Mouse (Mus musculus) large intestine, adult 2 months (tissue): ENCODE measurements around the gene Cdh18. TPM values are rescaled to one million over a fixed set of nuclear protein-coding genes. Genes with fewer than 3 reads are reported as not detected.

Experiments used
- DNase-seq: peaks from one replicate; pipeline ENCODE4 v3.0.0-alpha.2; 2012; ENCODE audit warnings: low read depth, low spot score
- WGBS: fragments of 180-500 bp; shearing (Covaris S2); methylation state at CpG from one replicate; pipeline ENCODE4 v1.1.7; 2018; 5-methylcytosine and 5-hydroxymethylcytosine counted together
- polyA plus RNA-seq: library from polyadenylated mRNA; depleted of rRNA; stranded (reverse); fragments of >200 nt; gene quantifications from 2 replicates; pipeline ENCODE4 v1.2.3, GENCODE M21; 2012

Cdh18 gene
- polyA plus RNA-seq, 1 experiment: 0.02 TPM

- no peak for DNase-seq
- 54% methylated on average over 5 of the region's 5 CpGs for WGBS
Observed at GRCm38 (mm10) chr15:23416450-23417080, 867.7 kb downstream of the Cdh18 start.

GRCm38 (mm10) chr15:23418158-23418557 is 869.3 kb downstream of the Cdh18 start:
- no peak for DNase-seq

- no peak for DNase-seq
- 50% methylated on average over 3 of the region's 3 CpGs for WGBS
Observed at GRCm38 (mm10) chr15:23420010-23420409, 871.2 kb downstream of the Cdh18 start.

- DNase-seq: no peak
- 73% methylated on average over 5 of the region's 5 CpGs for WGBS
Observed at GRCm38 (mm10) chr15:23430021-23430420, 881.2 kb downstream of the Cdh18 start.

- WGBS: 79% methylated on average over 1 of the region's 1 CpGs
- no peak for DNase-seq
Observed at GRCm38 (mm10) chr15:23448542-23448941, 899.7 kb downstream of the Cdh18 start.

GRCm38 (mm10) chr15:23452098-23452625 is 903.3 kb downstream of the Cdh18 start:
- WGBS: 45% methylated on average over 9 of the region's 9 CpGs
- no peak for DNase-seq

- WGBS: 85% methylated on average over 6 of the region's 6 CpGs
- no peak for DNase-seq
Observed at GRCm38 (mm10) chr15:23453331-23453730, 904.5 kb downstream of the Cdh18 start.

GRCm38 (mm10) chr15:23455344-23455743 is 906.5 kb downstream of the Cdh18 start:
- DNase-seq: no peak
- 71% methylated on average over 7 of the region's 7 CpGs for WGBS

GRCm38 (mm10) chr15:23457401-23457800 is 908.6 kb downstream of the Cdh18 start:
- no peak for DNase-seq
- 54% methylated on average over 3 of the region's 3 CpGs for WGBS

GRCm38 (mm10) chr15:23470527-23471475 is 922.0 kb downstream of the Cdh18 start:
- WGBS: 76% methylated on average over 7 of the region's 7 CpGs
- no peak for DNase-seq

- WGBS: 38% methylated on average over 1 of the region's 1 CpGs
- no peak for DNase-seq
Observed at GRCm38 (mm10) chr15:23486306-23486705, 937.5 kb downstream of the Cdh18 start.

GRCm38 (mm10) chr15:23506480-23506879 is 957.7 kb downstream of the Cdh18 start:
- 74% methylated on average over 4 of the region's 4 CpGs for WGBS
- DNase-seq: no peak

- 28% methylated on average over 2 of the region's 2 CpGs for WGBS
- DNase-seq: no peak
Observed at GRCm38 (mm10) chr15:23509694-23510093, 960.9 kb downstream of the Cdh18 start.

- WGBS: 87% methylated on average over 3 of the region's 3 CpGs
- no peak for DNase-seq
Observed at GRCm38 (mm10) chr15:23515786-23516185, 967.0 kb downstream of the Cdh18 start.

GRCm38 (mm10) chr15:23518079-23518478 is 969.3 kb downstream of the Cdh18 start:
- 81% methylated on average over 2 of the region's 2 CpGs for WGBS
- no peak for DNase-seq
